Mouse (Mus musculus): ENCODE measurements at regions not wholly inside any gene's neighbourhood (a gene's known extent, or its start where the extent isn't known, plus 50 kb on each side); places are given as distances from the start of the nearest gene placed in this dataset.

DNA sequence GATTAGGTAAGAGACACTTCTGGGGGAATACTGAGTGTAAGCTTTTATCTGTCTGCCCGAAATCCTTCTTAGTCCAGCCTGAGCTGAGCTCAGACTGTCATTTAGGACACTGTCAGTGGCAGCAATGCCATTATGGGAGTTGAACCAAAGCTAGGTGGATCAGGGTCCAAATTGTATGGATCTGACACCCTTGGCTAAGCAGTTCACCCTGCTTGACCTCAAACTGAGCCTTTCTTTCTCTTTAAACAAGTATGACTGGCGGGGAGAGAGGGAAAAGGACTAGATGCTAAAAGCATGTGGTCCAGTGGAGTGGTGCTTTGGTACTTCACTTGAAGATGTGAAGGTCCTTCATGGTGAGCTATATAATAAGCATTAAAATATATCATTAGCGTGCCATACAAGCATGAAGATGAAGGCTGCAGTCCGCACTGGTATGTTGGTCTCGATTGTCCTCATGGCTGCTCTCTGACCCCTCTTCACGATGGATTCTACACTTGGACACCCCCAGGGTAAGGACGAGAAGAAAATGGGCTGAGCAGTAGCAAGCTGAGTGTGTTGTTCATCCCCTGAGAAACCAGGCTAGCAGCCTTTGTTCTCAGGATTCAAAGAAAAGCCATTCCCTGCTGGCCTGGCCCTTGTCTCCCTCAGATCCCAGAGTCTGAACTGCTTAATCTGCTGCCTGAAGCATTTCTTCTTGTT, 262.7 kb upstream of the B3gat1 start:
- no peak for DNase-seq
- Histone ChIP-seq H3K27me3 (ENCODE audit: control insufficient read depth, insufficient read depth, low read length) (no peaks in the 10 kb centered on the region), H3K4me1 (ENCODE audit: control insufficient read depth, insufficient read depth, low read length) (no peaks in the 10 kb centered on the region), H3K27ac (ENCODE audit: insufficient read depth, low read length) (no peak overlapping the region), H3K4me3 (replicated peaks; ENCODE audit: insufficient read depth, low read depth, low read length) (no peak overlapping the region)
- TF ChIP-seq CTCF (IDR thresholded peaks at IDR 0.05; ENCODE audit: borderline replicate concordance, insufficient read depth, low read depth, low read length) (no peak), POLR2A (IDR thresholded peaks at IDR 0.05; ENCODE audit: borderline replicate concordance, insufficient read depth, low read length) (no peak)
- WGBS, result 46% methylated on average over 7 of the region's 7 CpGs

DNA sequence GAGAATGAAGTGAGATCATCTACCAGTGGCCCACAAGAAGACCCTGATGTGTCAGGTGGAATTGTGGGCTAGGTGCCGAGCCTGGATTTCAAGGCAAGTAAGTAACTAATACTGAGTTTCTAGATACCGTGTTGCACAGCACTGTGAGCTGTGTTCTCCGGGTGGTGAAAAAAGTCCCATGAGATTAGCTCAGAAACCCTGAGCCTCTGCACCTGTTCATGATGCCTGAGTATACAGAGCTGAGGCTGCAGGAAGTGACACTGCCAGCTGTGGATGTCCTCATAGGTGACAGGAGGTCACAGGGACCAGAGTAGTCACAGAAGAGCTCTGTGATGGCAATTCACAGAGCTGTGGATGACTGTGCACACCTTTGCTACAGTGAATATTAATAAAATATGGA, 257.2 kb upstream of the B3gat1 start:
- no peak overlapping the region for H3K27ac ChIP-seq (ENCODE audit: insufficient read depth, low read length)
- 81% methylated on average over 3 of the region's 3 CpGs for WGBS
- no peaks in the 10 kb centered on the region for H3K27me3 ChIP-seq (ENCODE audit: control insufficient read depth, insufficient read depth, low read length)
- DNase-seq, result no peak
- TF ChIP-seq CTCF (IDR thresholded peaks at IDR 0.05; ENCODE audit: borderline replicate concordance, insufficient read depth, low read depth, low read length) (no peak), POLR2A (IDR thresholded peaks at IDR 0.05; ENCODE audit: borderline replicate concordance, insufficient read depth, low read length) (no peak)
- no peak overlapping the region for H3K4me3 ChIP-seq (replicated peaks; ENCODE audit: insufficient read depth, low read depth, low read length)
- no peaks in the 10 kb centered on the region for H3K4me1 ChIP-seq (ENCODE audit: control insufficient read depth, insufficient read depth, low read length)

DNA sequence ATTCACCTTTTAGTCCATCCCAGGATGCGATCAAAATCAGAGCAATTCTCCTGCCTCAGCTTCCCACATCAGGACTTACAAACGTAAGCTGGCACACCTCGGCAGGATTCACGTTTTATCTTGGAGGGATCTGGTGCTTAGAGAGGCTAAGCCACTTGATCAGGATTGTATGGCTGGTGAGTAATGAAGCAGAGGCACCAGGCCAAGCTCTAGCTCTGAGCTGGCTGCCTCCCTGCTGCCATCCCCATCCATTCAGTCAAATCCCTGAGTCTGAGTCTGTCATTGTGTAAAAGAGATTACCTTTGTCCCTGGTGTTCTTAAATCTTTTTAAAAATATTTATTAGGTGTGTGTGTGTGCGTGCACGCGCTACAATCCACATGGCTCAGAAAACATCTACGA, 252.6 kb upstream of the B3gat1 start:
- Histone ChIP-seq H3K4me3 (replicated peaks; ENCODE audit: insufficient read depth, low read depth, low read length) (no peak overlapping the region), H3K27me3 (ENCODE audit: control insufficient read depth, insufficient read depth, low read length) (no peaks in the 10 kb centered on the region), H3K27ac (ENCODE audit: insufficient read depth, low read length) (no peak overlapping the region), H3K4me1 (ENCODE audit: control insufficient read depth, insufficient read depth, low read length) (no peaks in the 10 kb centered on the region)
- TF ChIP-seq CTCF (IDR thresholded peaks at IDR 0.05; ENCODE audit: borderline replicate concordance, insufficient read depth, low read depth, low read length) (no peak), POLR2A (IDR thresholded peaks at IDR 0.05; ENCODE audit: borderline replicate concordance, insufficient read depth, low read length) (no peak)
- WGBS, result 69% methylated on average over 8 of the region's 8 CpGs
- peak in 1 of 2 experiments; percentile 2 for DNase-seq

GRCm38 (mm10) chr9:26481890-26482289, 251.6 kb upstream of the B3gat1 start:
- H3K27ac ChIP-seq (ENCODE audit: insufficient read depth, low read length), result no peak overlapping the region
- no peaks in the 10 kb centered on the region for H3K4me1 ChIP-seq (ENCODE audit: control insufficient read depth, insufficient read depth, low read length)
- TF ChIP-seq POLR2A (IDR thresholded peaks at IDR 0.05; ENCODE audit: borderline replicate concordance, insufficient read depth, low read length) (no peak), CTCF (IDR thresholded peaks at IDR 0.05; ENCODE audit: borderline replicate concordance, insufficient read depth, low read depth, low read length) (no peak)
- no peak overlapping the region for H3K4me3 ChIP-seq (replicated peaks; ENCODE audit: insufficient read depth, low read depth, low read length)
- no peaks in the 10 kb centered on the region for H3K27me3 ChIP-seq (ENCODE audit: control insufficient read depth, insufficient read depth, low read length)
- DNase-seq, result no peak

DNA sequence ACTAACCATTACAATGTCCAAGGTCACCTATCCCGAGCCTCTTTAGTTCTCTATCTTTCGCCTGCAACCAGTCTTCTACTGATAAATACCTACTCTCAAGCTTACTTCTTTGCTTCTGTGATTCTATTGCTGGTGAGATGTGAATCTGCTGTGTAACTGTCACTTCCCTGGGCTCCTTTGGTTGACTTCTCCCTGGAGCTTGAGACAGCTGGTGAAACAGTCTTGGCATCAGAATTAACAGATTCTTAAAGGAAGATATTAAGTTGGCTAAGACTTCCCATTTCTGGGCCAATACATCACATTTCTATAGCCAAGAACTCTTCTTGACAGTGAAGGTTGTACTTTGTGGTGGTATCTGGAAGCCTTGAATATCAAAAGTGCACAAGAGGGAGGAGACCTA, 239.8 kb upstream of the B3gat1 start:
- H3K27me3 ChIP-seq (ENCODE audit: control insufficient read depth, insufficient read depth, low read length), result no peaks in the 10 kb centered on the region
- no peak overlapping the region for H3K4me3 ChIP-seq (replicated peaks; ENCODE audit: insufficient read depth, low read depth, low read length)
- H3K27ac ChIP-seq (ENCODE audit: insufficient read depth, low read length), result no peak overlapping the region
- no peak for DNase-seq
- WGBS, result 76% methylated on average over 2 of the region's 2 CpGs
- H3K4me1 ChIP-seq (ENCODE audit: control insufficient read depth, insufficient read depth, low read length), result no peaks in the 10 kb centered on the region
- TF ChIP-seq CTCF (IDR thresholded peaks at IDR 0.05; ENCODE audit: borderline replicate concordance, insufficient read depth, low read depth, low read length), result no peak
- no peak for TF ChIP-seq POLR2A (IDR thresholded peaks at IDR 0.05; ENCODE audit: borderline replicate concordance, insufficient read depth, low read length)

DNA sequence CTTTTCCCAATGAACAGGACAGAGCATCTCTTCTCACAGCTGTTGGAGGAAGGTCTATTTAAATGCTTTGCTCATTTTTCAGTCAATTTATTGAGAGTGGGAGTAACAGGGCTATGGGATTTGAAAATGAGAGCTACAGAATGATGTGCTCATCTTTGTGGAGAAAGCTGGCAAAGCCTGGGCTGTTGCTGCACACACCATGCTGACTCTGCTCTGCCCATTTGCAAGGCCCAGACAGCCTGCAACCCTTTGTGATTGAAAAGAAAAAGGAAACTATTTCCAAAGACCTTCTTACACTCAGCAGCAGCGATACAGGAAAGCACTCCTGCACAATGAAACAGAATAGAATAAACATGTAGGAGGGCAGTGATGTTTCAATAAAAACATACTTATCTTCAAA, 231.5 kb upstream of the B3gat1 start:
- Histone ChIP-seq H3K27ac (ENCODE audit: insufficient read depth, low read length) (no peak overlapping the region), H3K4me3 (replicated peaks; ENCODE audit: insufficient read depth, low read depth, low read length) (no peak overlapping the region), H3K27me3 (ENCODE audit: control insufficient read depth, insufficient read depth, low read length) (no peaks in the 10 kb centered on the region), H3K4me1 (ENCODE audit: control insufficient read depth, insufficient read depth, low read length) (no peaks in the 10 kb centered on the region)
- WGBS, result 78% methylated on average over 1 of the region's 1 CpGs
- TF ChIP-seq CTCF (IDR thresholded peaks at IDR 0.05; ENCODE audit: borderline replicate concordance, insufficient read depth, low read depth, low read length) (no peak), POLR2A (IDR thresholded peaks at IDR 0.05; ENCODE audit: borderline replicate concordance, insufficient read depth, low read length) (no peak)
- DNase-seq, result no peak

- 94% methylated on average over 2 of the region's 2 CpGs for WGBS
- TF ChIP-seq CTCF (IDR thresholded peaks at IDR 0.05; ENCODE audit: borderline replicate concordance, insufficient read depth, low read depth, low read length) (no peak), POLR2A (IDR thresholded peaks at IDR 0.05; ENCODE audit: borderline replicate concordance, insufficient read depth, low read length) (no peak)
- peak in 1 of 2 experiments; percentile 14 for DNase-seq
Observed at GRCm38 (mm10) chr9:26505941-26506340, 227.6 kb upstream of the B3gat1 start.

GRCm38 (mm10) chr9:26518651-26519050, 214.9 kb upstream of the B3gat1 start:
- no peak overlapping the region for H3K27ac ChIP-seq (ENCODE audit: insufficient read depth, low read length)
- TF ChIP-seq POLR2A (IDR thresholded peaks at IDR 0.05; ENCODE audit: borderline replicate concordance, insufficient read depth, low read length) (no peak), CTCF (IDR thresholded peaks at IDR 0.05; ENCODE audit: borderline replicate concordance, insufficient read depth, low read depth, low read length) (no peak)
- WGBS, result 47% methylated on average over 2 of the region's 2 CpGs
- peaks cover 5% of the 10 kb centered on the region for H3K4me1 ChIP-seq (ENCODE audit: control insufficient read depth, insufficient read depth, low read length)
- no peaks in the 10 kb centered on the region for H3K27me3 ChIP-seq (ENCODE audit: control insufficient read depth, insufficient read depth, low read length)
- no peak overlapping the region for H3K4me3 ChIP-seq (replicated peaks; ENCODE audit: insufficient read depth, low read depth, low read length)
- peak in 1 of 2 experiments; percentile 4 for DNase-seq

More at GRCm38 (mm10) chr9:26505941-26506340, 227.6 kb upstream of the B3gat1 start:
- H3K4me3 ChIP-seq (replicated peaks; ENCODE audit: insufficient read depth, low read depth, low read length), result no peak overlapping the region
- H3K27me3 ChIP-seq (ENCODE audit: control insufficient read depth, insufficient read depth, low read length), result no peaks in the 10 kb centered on the region
- H3K27ac ChIP-seq (ENCODE audit: insufficient read depth, low read length), result no peak overlapping the region
- H3K4me1 ChIP-seq (ENCODE audit: control insufficient read depth, insufficient read depth, low read length), result no peaks in the 10 kb centered on the region
